Mouse (Mus musculus) ES-Bruce4 (cell line): ENCODE results near the gene Il5ra. TPM values are rescaled to one million over a fixed set of nuclear protein-coding genes. Genes with fewer than 3 reads are reported as not detected.
A peak's percentile ranks its signal among the peaks of the same experiment; 100 is the strongest.

Experiments used
- H3K27ac ChIP-seq: 2 replicates; pipeline ENCODE4 v1.5.1; 2012; ENCODE audit warnings: low read length, inconsistent platforms; ENCODE audit not compliant: insufficient read depth
- H3K27me3 ChIP-seq: 2 replicates; pipeline ENCODE4 v1.6.1; 2012; ENCODE audit warnings: mild to moderate bottlenecking, low read length, inconsistent platforms; ENCODE audit not compliant: control insufficient read depth, poor library complexity, insufficient read depth, severe bottlenecking
- H3K36me3 ChIP-seq: 2 replicates; pipeline ENCODE4 v1.6.1; 2012; ENCODE audit warnings: inconsistent platforms, mild to moderate bottlenecking, low read length, moderate library complexity; ENCODE audit not compliant: control insufficient read depth, poor library complexity, insufficient read depth, severe bottlenecking
- H3K4me1 ChIP-seq: one replicate; pipeline ENCODE4 v1.8.1; 2011; ENCODE audit warnings: low read length; ENCODE audit not compliant: control insufficient read depth, insufficient read depth
- H3K4me3 ChIP-seq: 2 replicates; pipeline ENCODE4 v1.5.1; 2011; ENCODE audit warnings: low read depth, mild to moderate bottlenecking, low read length
- H3K9ac ChIP-seq: 2 replicates; pipeline ENCODE4 v1.6.1; 2012; ENCODE audit warnings: low read depth, mild to moderate bottlenecking, inconsistent platforms; ENCODE audit not compliant: poor library complexity, severe bottlenecking
- H3K9me3 ChIP-seq: replicated peaks from 2 replicates; pipeline ENCODE4 v1.6.1; 2012; ENCODE audit warnings: mild to moderate bottlenecking, low read length, inconsistent platforms; ENCODE audit not compliant: control insufficient read depth, poor library complexity, insufficient read depth, severe bottlenecking
- CTCF ChIP-seq: IDR thresholded peaks from one replicate; pipeline ENCODE4 v1.8.1; 2011; ENCODE audit warnings: low read depth, low read length
- EP300 ChIP-seq: IDR thresholded peaks from 2 replicates; pipeline ENCODE4 v1.6.1; 2011; ENCODE audit warnings: low read depth, low read length; ENCODE audit not compliant: insufficient read depth
- POLR2A ChIP-seq: IDR thresholded peaks from one replicate; pipeline ENCODE4 v1.8.1; 2011; ENCODE audit warnings: low read length; ENCODE audit not compliant: insufficient read depth
- polyA plus RNA-seq: library from polyadenylated mRNA; stranded (reverse); fragments of >200 nt; gene quantifications from 2 replicates; pipeline ENCODE4 v1.2.4, GENCODE M21; 2011; ENCODE audit warnings: low read depth; ENCODE audit not compliant: missing spikeins, insufficient read depth, insufficient read length

Gene Il5ra
- polyA plus RNA-seq, 1 experiment, result not detected

DNA sequence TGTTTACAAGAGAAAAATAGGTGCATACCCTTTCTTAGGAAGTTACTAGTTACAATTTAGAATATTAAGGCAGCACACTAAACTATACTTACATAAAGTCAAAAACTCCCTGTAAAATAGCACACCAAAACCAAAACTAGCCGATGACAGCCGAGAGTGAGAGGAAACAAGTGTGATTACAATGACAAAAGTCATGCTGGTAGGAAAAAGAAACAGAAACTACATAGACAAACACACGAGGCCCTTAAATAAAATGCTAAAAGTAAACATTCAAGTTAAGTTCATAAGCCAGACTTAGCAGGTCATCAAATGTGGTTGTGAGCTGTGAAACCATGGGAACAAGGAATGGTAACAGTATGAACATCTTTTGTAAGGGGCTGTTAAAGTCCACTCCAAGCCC lies 38.3 kb upstream of the Il5ra start:
- no peaks in the 10 kb centered on the region for H3K27me3 ChIP-seq
- no peak overlapping the region for H3K4me3 ChIP-seq
- H3K36me3 ChIP-seq, result peaks cover 4% of the 10 kb centered on the region
- no peaks in the 10 kb centered on the region for H3K9me3 ChIP-seq
- no peak overlapping the region for H3K9ac ChIP-seq
- no peaks in the 10 kb centered on the region for H3K4me1 ChIP-seq
- no peak for TF ChIP-seq CTCF
- TF ChIP-seq EP300, result no peak
- TF ChIP-seq POLR2A, result no peak
- H3K27ac ChIP-seq, result no peak overlapping the region

DNA sequence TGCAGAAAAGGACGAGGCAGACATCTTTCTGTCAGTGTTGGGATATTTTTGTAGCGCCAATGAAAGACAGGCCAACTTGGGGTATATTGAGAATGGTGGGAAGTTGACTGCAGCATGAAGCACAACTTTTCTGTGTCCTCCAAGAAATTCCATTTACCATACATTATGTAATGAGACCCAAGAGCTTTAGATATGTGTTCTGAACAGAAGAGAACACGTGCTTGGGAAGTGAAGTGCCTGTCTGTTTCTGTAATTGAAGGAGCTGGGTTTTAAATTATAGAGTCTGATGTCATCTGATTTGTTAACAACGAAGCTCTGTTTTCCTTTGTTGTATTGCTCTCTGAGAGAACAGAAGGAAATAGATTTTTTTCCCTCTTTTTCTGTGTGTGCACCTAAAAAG lies 21.2 kb upstream of the Il5ra start:
- H3K36me3 ChIP-seq, result peaks cover 28% of the 10 kb centered on the region
- H3K27me3 ChIP-seq, result no peaks in the 10 kb centered on the region
- H3K9me3 ChIP-seq, result no peaks in the 10 kb centered on the region
- no peak for TF ChIP-seq CTCF
- no peak for TF ChIP-seq EP300
- no peak for TF ChIP-seq POLR2A
- no peaks in the 10 kb centered on the region for H3K4me1 ChIP-seq
- no peak overlapping the region for H3K27ac ChIP-seq
- peak overlapping the region; percentile 98 for H3K4me3 ChIP-seq
- H3K9ac ChIP-seq, result peak overlapping the region; percentile 77

DNA sequence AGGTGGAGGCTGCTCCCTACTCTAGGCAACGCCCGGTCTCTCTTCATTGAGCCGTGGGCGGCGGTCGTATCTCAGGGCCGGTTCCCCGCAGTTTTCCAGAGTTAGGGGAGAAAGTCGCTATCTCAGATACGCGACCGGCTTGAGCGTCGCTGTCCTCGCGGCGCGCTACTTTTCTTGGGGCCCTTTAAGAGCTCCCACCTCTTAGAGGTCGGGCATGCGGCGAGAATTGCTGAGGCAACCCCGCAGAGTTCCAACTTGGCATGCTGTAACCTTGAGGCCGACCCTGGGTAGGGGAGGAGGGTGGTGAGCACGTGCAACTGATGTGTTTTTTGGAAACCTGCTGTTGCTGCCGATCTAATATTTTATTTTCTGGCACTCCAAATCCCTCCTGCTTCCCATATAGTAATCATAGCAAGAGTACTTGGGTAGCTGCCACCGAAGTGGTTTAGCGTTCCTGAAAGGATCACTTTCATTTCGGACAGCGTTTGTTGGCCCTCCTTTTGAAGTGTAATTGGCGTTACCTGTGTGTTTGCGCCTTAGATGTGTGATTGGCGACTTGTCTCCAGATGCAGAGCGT lies 20.5 kb upstream of the Il5ra start:
- no peak for TF ChIP-seq POLR2A
- peak overlapping the region; percentile 98 for H3K4me3 ChIP-seq
- H3K9ac ChIP-seq, result peak overlapping the region; percentile 77
- no peaks in the 10 kb centered on the region for H3K4me1 ChIP-seq
- no peak overlapping the region for H3K27ac ChIP-seq
- peaks cover 24% of the 10 kb centered on the region for H3K36me3 ChIP-seq
- H3K9me3 ChIP-seq, result no peaks in the 10 kb centered on the region
- no peaks in the 10 kb centered on the region for H3K27me3 ChIP-seq

DNA sequence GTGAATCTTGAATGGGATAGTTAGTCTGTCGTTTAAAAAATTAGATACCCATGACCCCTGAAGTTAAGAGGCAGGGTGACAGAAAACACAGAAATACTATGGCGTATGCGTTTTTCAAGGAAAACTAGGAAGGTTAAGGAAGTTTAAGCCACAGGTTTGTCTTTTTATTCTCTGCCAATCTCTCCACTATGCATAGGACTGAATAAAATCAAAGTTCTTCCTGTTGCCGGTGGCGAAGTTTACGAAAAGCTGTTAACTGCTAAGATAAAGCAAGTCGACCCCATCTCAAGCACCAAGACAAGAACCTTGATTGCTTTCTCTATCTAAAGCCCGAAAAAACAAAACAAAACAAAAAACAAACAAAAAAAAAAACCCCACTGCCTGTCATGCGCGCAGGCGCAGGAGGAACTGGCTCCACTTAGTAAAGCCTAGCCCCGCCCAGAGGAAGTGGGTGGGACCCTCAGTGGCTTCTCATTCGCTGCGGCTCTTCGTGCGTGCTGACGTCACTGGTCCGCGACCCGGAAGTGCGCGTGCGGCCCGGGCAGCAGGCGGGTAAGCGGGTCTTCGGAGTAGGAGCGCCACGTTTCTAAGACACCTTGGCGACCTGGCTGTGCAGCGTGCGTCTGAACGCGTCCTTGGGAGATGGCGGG lies 19.9 kb upstream of the Il5ra start, which contains the start of gene Trnt1:
Trnt1 (plus strand) TSS at position 481 of the 650 bp plus-strand sequence.
- peak; percentile 13 for TF ChIP-seq POLR2A
- TF ChIP-seq CTCF, result no peak

DNA sequence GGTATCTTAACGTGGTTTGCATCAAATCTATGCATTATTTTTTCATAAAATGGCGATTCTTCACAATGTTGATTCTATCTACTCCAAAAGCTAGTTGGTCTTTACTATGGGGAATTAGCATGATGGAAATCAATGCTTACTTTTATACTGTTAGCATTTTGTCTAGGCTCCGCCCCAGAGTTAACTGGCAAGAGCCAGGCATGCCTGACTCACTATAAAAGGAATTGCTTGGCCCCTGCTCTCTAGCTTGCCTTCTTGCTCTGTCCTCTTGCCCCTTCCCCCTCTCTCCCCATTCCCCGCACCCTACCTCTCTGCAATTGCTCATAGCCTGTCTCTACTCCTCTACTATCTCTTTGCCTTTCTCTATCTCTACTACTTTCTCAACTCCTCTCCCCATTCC lies 17.9 kb upstream of the Il5ra start:
- Histone ChIP-seq H3K9ac (no peak overlapping the region), H3K27me3 (no peaks in the 10 kb centered on the region), H3K4me3 (no peak overlapping the region), H3K9me3 (no peaks in the 10 kb centered on the region), H3K4me1 (no peaks in the 10 kb centered on the region), H3K36me3 (peaks cover 6% of the 10 kb centered on the region), H3K27ac (no peak overlapping the region)
- TF ChIP-seq POLR2A (no peak), EP300 (no peak), CTCF (no peak)

More for the DNA sequence above, 19.9 kb upstream of the Il5ra start, which contains the start of gene Trnt1:
- H3K4me3 ChIP-seq, result peak within 1 kb of the TSS; percentile 98
- peaks cover 19% of the 10 kb centered on the region for H3K36me3 ChIP-seq
- no peaks in the 10 kb centered on the region for H3K27me3 ChIP-seq
- H3K27ac ChIP-seq, result no peak within 1 kb of the TSS
- no peaks in the 10 kb centered on the region for H3K4me1 ChIP-seq
- no peaks in the 10 kb centered on the region for H3K9me3 ChIP-seq
- H3K9ac ChIP-seq, result peak within 1 kb of the TSS; percentile 77

DNA sequence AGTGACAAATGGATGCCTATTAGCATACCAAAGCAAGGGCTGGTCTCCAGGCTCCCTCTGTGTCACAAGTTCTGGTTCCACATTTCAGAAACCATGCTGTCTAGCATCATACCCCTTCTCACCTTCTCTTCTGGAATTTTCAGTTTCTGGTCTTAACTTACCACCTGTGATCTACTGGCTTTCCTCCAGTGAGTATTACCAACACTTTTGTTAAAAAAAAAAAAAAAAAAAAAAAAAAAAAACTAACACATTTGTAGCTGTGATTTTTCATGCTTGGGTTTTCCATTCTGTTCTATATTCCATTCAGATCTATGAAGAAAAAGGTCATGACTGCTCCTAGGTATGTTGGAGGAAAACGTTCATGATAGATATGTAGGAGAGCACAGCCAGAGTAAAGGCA lies 17.1 kb upstream of the Il5ra start:
- no peaks in the 10 kb centered on the region for H3K36me3 ChIP-seq
- no peak overlapping the region for H3K9ac ChIP-seq
- no peaks in the 10 kb centered on the region for H3K27me3 ChIP-seq
- H3K4me1 ChIP-seq, result no peaks in the 10 kb centered on the region
- H3K9me3 ChIP-seq, result no peaks in the 10 kb centered on the region
- H3K4me3 ChIP-seq, result no peak overlapping the region
- no peak overlapping the region for H3K27ac ChIP-seq
- TF ChIP-seq CTCF (no peak), POLR2A (no peak), EP300 (no peak)
